In genomic region chr6:45413629-45414028, GRCm38 (mm10) we compare ENCODE assay signal across 26 mouse cellular contexts.
"Had no signal": no experiment of that assay in that cellular context is flagged by ENCODE, and none has a peak within 500 bp of the region (broad histone marks: within the 10 kb centered on the region; RNA-seq: fewer than 3 reads in every experiment).

No protein-coding gene starts in this region.

- H3K4me2 ChIP-seq: heart, embryonic 11.5 days; heart, embryonic 13.5 days; heart, embryonic 15.5 days; hindbrain, embryonic 13.5 days; hindbrain, embryonic 15.5 days; limb, embryonic 12.5 days; liver, embryonic 11.5 days; liver, embryonic 13.5 days; liver, embryonic 15.5 days had no signal

- H3K27ac ChIP-seq: heart, adult 2 months; heart, embryonic 13.5 days; heart, embryonic 15.5 days; hindbrain, embryonic 13.5 days; hindbrain, embryonic 15.5 days; hindbrain, postnatal 0 days; layer of hippocampus, adult 2 months; left cerebral cortex, adult 2 months; limb, embryonic 10.5 days; limb, embryonic 12.5 days; liver, embryonic 13.5 days; liver, embryonic 15.5 days had no signal

- ATAC-seq: hindbrain, postnatal 0 days; intestine, embryonic 16.5 days had no signal

- DNase-seq: gastrocnemius, postnatal 14 days; gastrocnemius, postnatal 36 days; heart, adult 11 months; heart, adult 2 months; heart, postnatal 14 days; heart, postnatal 36 days; kidney, adult 11 months; kidney, adult 8-10 months; kidney, postnatal 10 days; kidney, postnatal 25 days; kidney, postnatal 4 days; liver; liver, embryonic 13.5 days had no signal

- H3K4me1 ChIP-seq: heart, embryonic 13.5 days; heart, embryonic 15.5 days; hindbrain, embryonic 13.5 days; hindbrain, embryonic 15.5 days; limb, embryonic 10.5 days; limb, embryonic 12.5 days; liver, embryonic 13.5 days; liver, embryonic 15.5 days had no signal

- H3K4me3 ChIP-seq: heart, adult 2 months; heart, embryonic 13.5 days; heart, embryonic 15.5 days; hindbrain, embryonic 13.5 days; hindbrain, embryonic 15.5 days; layer of hippocampus, adult 2 months; left cerebral cortex, adult 2 months; limb, embryonic 10.5 days; limb, embryonic 12.5 days; liver, embryonic 13.5 days; liver, embryonic 15.5 days had no signal

- H3K9ac ChIP-seq: heart, embryonic 13.5 days; heart, embryonic 15.5 days; hindbrain, embryonic 13.5 days; hindbrain, embryonic 15.5 days; limb, embryonic 12.5 days; liver, embryonic 13.5 days; liver, embryonic 15.5 days had no signal

- H3K27me3 ChIP-seq: heart, embryonic 13.5 days; heart, embryonic 15.5 days; hindbrain, embryonic 13.5 days; hindbrain, embryonic 15.5 days; limb, embryonic 12.5 days; liver, embryonic 13.5 days; liver, embryonic 15.5 days had no signal

- H3K9me3 ChIP-seq: heart, embryonic 13.5 days; heart, embryonic 15.5 days; hindbrain, embryonic 13.5 days; hindbrain, embryonic 15.5 days; limb, embryonic 10.5 days; limb, embryonic 12.5 days; liver, embryonic 13.5 days; liver, embryonic 15.5 days had no signal

- H3K36me3 ChIP-seq: heart, embryonic 13.5 days; heart, embryonic 15.5 days; hindbrain, embryonic 13.5 days; hindbrain, embryonic 15.5 days; limb, embryonic 10.5 days; limb, embryonic 12.5 days; liver, embryonic 13.5 days; liver, embryonic 15.5 days had no signal
